Mouse (Mus musculus) ES-Bruce4 (cell line): ENCODE data around the gene Rab5if.

Source experiments
- CTCF ChIP-seq: IDR thresholded peaks from one replicate; pipeline ENCODE4 v1.8.1; 2011; ENCODE audit warnings: low read depth, low read length
- POLR2A ChIP-seq: IDR thresholded peaks from one replicate; pipeline ENCODE4 v1.8.1; 2011; ENCODE audit warnings: low read length; ENCODE audit not compliant: insufficient read depth

DNA sequence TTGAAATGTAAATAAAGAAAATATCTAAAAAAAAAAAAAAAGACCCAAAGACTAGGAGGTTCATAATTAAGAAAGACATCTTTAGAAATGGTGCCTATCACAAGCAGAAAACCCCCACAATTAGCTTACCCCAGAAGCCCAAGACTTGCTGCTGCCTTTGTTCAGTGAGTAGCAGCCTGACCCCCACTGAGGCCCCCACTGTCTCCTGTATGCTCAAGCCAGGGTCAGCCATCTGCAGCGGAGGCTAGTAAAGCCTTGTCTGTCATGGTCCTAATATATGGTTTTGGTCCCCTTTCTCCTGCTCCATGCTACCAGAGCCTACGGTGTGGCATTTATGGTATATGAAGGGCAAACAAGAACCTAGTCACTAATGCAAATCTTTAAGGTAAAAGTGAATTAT lies 38.4 kb downstream of the Rab5if start:
- no peak for TF ChIP-seq CTCF
- TF ChIP-seq POLR2A: no peak
